Mouse (Mus musculus): Measurements from ENCODE around the gene Epop.

Epop gene

DNA sequence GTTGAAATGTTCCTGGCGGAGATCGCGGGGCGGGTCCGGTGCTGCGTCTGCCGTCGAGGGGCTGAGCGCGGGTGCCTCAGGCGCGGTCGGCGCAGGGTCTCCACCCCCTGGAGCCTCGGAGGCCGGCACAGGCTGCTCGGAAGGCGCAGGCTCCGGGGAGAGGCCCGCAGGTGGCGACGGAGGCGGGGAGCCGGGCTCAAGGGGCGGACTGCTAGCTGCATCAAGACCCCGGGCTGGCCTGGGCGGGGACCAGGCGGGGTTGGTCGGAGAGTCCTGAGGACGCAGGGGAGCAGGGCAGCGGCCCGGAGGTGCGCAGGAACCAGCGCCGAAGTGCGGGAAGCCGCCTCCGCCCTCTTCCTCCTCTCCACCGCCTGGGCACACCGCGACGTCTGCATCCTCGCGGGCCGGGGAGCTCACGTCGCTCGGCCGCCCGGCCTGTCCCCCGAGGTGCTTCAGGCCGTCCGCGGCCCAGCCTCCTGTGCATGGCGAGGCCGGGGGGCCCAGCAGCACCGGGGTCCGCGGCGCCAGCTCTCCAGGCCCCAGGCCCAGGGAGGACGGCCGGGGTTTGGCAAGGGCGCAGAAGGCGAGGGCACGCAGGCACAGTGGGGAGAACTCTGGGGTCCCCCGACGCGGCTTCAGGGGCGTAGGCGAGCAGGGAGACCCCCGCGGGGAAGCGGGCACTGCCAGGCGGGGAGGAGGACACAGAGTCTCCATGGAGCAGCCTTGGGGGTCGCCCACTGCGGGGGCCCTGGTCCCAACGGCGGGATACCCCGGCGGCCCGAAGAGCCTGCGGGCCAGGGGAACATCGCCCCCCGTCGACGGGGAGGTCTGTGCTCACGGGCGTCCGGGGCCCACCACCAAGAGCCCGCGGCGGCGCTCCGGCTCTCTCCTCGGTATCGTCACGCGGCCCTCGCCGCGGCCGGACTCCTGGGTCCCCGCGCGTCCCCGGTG, 659 bp downstream of the Epop start:
- DNase-seq = peak; percentile 39 to 58

DNA sequence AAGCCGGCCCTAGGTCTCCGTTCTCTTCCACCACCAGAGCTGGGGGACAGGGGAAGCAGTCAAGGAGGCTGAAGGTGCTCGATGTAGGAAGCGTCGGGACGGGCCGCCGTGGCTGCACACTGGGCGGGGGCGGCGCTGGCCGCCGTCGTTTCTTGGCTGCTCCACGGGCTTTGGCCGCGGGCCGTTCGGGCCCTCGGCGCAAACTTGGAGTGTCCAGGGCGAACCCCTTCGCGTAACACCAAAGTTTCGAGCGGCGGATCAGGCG, 1.3 kb downstream of the Epop start:
- peak in 1 of 2 experiments; percentile 36 for DNase-seq

DNA sequence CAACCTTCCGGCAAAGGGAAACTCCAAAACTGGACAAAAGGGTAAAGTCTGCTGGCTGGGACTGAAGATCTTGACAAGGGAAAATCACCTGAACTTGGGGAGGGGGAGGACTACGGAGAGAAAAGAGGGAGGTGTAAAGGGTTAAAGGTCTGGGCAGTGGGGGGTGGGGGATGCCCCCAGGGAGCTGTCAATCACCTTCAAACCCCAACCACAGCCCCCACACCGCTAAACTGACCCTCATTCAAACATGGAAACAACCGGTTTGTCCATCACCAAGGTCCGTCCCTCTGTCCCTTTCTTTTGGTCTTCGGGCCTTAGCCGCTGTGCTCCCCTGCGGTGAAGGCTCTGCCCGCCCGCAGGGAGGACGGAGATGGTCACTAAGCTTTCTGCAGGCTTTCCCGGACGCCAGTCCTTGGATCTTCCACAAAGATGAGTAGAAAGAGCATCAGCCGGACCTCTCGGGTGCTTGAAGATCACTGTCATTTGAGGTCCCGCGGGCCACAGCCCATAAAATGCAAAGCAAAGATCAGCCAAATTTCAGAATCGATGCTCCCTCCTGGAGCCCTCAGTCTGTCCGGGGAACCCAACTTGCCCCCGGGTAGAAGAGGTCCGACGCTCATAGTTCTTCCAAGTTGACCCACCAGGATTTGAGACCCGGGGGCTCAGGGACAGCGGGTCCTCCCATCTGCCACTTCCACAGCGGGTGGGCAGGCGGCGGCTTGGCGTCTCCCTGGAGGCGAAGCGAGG, 1.8 kb downstream of the Epop start:
- DNase-seq = no peak

DNA sequence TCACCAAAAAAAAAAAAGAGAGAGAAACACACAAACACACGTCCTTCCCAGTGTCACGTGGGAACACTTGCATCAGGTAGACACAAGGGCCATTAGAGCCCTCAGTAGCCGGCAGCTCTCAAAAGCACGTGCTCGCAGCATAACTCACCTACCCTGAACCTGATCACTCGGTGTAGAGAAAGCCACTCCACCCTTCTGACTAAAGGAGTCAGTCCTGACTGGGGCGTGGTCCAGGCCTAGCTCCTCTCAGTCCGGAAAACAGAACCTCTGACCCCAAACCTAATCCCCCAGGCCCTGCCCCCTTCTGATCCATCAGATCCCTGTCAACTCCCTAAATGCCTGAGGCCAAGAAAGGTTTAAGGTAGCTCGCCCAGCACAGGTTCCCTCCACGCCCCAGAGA, 2.7 kb downstream of the Epop start:
- DNase-seq = peak in 1 of 2 experiments; percentile 30

DNA sequence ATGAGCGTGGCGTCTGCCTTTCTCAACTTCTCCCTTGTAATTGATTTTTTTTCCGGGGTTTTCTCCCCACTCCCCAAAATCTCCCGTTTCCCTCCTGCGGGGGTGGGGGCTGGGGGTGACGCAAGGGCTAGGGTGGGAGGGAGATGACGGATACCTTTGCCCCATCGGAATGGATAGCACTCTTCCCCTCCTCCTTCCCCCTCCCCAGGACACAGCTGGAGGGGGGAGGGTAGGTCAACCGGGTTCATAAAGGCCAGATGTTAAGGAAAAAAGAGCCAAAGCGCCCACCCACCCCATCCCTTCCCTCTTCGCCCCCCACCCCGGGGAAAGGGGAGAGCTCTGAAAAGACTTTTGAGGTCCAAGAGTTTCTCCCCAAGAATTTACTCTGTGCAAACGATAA, 3.1 kb downstream of the Epop start:
- no peak for DNase-seq

- no peak for DNase-seq
Measured at GRCm38 (mm10) chr11:97625551-97625950, 4.0 kb downstream of the Epop start.

DNA sequence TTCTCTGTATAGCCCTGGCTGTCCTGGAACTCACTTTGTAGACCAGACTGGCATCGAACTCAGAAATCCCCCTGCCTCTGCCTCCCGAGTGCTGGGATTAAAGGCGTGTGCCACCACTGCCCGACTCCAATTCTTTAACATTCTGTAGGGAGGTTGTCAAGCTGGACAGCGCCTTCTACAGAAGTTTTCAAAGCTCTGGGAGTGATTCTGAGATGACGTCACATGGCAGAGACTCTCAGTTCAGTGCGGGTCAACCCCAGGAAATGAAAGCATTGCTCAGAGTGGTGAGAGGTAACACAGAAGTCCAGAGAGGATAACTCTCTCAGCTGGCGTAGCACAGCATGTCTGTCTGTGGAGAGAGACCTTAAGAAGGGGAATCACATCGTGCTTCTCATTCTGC, 6.3 kb downstream of the Epop start:
- DNase-seq = no peak

DNA sequence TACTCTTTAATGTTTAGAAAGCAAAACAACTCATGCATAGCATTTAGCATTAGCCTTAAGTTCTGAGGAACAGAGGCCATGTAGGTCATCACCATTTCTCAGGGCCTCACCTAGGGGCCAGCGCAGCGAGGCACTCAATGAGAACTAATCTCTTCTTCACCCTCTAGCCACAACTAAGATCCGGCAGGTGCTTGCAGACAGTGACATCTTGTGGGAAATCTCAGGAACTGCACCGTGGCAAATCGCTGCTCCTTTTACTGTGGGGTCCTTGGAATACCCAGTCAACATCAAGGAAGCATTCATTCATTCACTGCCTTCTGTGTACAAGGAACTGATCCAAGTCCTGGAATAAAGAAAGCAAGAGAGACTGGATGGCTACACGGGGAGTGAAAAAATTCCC, 7.1 kb downstream of the Epop start:
- DNase-seq = peak; percentile 78 to 81

DNA sequence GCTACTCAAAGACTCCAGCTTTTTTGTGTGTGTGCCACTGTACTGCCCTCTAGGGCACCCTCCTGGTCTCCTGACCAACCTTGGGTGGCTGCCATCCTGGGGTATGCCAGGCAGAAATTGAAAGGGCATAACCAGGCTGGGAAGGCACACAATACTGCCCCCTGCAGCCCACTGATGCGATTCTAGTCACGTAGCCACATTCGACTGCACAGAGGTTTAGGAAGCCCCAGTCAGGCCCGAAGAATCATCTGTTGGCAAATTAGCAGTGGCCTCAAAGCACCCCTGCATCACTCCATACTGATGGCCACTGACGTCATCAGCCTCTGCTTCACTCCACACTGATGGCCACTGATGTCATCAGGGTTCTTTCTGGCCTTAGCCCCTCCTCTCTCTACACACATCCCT, 10.1 kb downstream of the Epop start:
- peak; percentile 85 to 90 for DNase-seq

DNA sequence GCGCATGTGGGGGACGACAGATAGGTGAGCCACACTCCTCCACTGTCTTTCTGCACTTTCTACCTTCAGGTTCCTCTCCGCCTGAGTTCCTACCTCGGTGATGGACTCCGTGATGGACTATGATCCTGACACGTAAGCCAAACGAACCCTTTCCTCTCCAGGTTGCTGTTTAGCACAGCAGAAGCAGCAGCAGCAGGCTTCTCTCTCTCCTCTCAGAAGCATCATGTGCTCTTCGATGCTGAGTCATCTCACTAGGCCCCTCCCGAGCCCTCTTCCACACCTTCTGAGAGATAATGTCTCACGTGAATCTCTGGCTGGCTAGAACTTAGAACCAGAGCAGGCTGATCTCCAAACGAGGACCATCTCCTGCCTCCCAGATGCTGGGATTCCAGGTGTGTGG, 11.1 kb downstream of the Epop start:
- DNase-seq = peak in 1 of 2 experiments; percentile 42

DNA sequence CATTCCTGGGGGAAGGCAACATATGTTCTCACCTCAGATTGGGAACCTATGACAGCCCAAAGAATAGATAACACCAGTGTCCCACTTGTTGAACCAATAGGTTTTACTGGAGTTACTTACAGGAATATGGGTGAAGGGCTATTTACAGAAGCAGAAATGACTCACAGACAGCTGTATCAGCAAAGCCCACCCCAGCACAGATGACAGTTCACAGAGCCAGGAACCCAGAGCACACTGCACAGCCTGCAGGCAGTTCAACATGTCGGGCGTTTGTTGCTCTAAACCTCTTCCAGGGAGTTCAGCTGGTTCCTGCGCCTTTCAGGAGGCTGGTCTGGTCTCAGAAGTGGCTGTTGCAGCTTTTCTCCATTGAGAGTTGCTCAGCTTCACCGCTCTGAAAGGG, 14.2 kb downstream of the Epop start:
- DNase-seq = no peak

GRCm38 (mm10) chr11:97611076-97611475, 18.4 kb downstream of the Epop start:
- DNase-seq = no peak

DNA sequence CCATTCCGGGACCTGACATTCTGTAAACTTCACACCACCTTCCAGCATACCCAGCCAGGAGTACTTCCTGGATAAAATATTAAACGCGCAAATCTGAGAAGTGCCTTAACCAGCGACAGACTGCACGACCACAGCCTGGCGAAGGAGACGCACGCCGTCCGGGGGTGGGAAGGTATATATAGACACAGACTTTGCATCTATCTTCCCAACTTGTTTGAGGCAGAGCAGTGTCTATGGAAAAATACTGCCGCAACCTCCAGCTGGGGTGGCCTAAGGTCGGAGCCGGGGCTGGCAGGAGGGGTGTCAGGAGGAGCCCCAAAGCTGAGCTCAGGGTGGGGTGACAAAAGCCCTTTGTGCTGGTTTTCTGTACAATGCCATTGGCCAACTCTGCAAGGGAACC, 19.8 kb downstream of the Epop start:
- no peak for DNase-seq

GRCm38 (mm10) chr11:97608933-97609332, 20.6 kb downstream of the Epop start:
- no peak for DNase-seq

- no peak for DNase-seq
Measured at GRCm38 (mm10) chr11:97607056-97607725, 22.3 kb downstream of the Epop start.

DNA sequence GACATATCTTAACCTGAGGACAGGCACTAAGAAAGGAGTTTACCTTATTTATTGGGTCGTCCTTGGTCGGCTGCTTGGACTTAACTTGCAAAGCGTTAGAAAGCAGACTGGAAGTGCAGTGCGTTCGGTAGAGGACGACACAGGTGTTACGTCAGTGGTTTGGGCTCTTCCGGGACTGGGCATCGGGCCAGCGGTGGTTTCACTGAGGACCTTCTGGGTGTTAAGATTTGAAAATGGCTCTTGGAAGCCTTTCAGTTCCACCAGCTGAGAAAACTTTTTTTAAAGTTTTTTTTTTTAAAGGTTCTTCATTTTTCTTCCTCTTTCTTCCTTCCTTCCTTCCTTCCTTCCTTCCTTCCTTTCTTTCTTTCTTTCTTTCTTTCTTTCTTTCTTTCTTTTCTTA, 25.6 kb downstream of the Epop start:
- DNase-seq = peak; percentile 55 to 71

DNA sequence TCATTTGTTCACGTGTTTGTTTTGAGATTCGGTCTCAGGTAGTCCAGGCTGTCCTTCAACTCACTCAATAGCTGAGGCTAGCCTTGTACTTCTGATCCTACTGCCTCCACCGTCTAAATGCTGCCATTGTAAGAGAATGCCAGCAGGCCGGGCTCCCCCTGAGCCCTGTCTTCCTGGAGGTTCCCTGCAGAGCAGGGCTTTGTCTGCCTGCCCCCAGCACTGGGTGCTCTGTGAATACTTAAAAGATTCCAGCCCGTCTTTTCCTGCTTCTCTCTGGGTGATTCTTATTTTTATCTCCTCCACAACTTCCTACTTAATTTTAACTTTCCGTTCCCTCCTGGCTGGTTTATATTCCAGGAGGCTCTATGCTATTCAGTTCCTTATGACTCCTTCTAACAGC, 27.3 kb downstream of the Epop start:
- no peak for DNase-seq

- DNase-seq = no peak
Measured at GRCm38 (mm10) chr11:97599104-97599503, 30.4 kb downstream of the Epop start.

DNA sequence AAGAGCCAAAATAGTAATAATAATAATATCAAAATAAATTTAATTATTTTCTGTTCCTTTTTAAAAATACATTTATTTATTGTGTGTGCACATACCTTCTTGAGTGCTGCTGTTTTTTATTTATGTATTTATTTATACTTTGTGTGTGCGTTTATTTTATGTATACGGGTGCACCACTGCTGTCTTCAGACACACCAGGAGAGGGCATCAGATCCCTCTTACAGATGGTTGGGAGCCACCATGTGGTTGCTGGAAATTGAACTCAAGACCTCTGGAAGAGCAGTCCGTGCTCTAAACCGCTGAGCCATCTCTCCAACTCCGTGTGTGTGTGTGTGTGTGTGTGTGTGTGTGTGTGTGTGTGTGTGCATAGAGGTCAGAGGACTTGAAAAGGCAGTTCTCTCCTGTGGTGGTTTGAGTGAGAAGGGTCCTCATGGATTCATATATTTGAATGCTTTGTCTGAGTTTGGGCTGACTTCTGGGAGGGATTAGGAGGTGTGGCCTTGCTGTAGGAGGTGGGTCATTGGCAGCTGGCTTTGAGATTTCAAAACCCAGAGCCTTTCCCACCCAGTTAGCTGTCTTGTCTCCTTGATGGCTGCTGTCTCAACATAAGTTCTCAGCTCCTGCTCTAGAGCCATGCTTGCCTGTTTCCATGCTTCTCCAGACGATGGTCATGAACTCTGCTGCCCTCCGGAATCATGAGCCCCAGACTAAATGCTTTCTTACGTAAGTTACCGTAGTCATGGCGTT, 31.4 kb downstream of the Epop start:
- no peak for DNase-seq

DNA sequence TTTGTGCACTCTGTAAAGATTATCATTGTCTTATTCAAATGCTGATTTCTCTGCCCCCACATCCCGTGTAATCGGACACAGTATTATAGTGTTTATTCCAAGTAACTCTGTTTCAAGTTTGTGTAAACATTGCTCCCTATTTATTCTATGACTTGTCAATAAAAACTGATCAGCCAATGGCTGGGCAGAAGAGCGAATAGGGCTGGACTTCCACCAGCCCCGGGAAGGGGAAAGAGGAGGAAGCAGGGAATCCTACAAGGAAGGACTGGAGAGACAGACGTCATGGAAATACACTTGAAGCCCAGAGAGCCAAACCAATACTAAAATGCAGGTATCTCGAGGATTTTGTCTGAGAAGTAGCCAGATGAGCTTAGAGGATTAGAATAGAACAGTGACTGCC, 35.4 kb downstream of the Epop start:
- no peak for DNase-seq

DNA sequence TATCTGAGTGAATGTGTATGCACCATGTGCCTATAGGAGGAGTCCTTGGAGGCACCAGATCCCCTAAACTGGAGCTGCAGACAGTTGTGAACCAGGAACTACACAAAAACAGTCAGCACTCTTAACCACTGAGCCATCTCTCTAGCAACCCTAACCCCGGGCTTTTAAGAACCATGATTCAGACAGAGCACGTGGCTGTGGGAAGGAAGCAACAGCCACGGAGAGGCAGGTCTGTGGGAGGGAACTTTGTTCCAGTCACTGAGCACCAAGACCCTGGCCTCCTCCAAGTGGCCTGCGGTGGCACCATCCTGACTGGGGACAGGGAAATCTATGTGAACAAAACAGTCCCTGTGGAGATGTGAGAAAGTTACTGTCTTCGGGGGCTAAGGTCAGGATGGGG, 37.6 kb downstream of the Epop start:
- peak; percentile 44 to 57 for DNase-seq

- no peak for DNase-seq
Measured at GRCm38 (mm10) chr11:97590227-97590960, 39.1 kb downstream of the Epop start.

Measured in kidney, postnatal 4 days (tissue).